Mouse (Mus musculus) adrenal gland, adult 2 months (tissue): ENCODE measurements around the gene Olfr1346. TPM values are rescaled to one million over a fixed set of nuclear protein-coding genes. Genes with fewer than 3 reads are reported as not detected.
"Not testable (repeated sequence)": the region's sequence is repeated elsewhere in the genome, so short reads cannot be mapped to it uniquely, and the experiment has no call there.

Experiments
- DNase-seq: peaks from one replicate; pipeline ENCODE4 v3.0.0; 2021
- long read RNA-seq: library from polyadenylated mRNA; stranded (forward); transcript quantifications from one replicate; pipeline ENCODE4 v2.0.0, GENCODE M21; 2021
- polyA plus RNA-seq: library from polyadenylated mRNA; depleted of rRNA; stranded (reverse); fragments of >200 nt; gene quantifications from 2 replicates; pipeline ENCODE4 v1.2.3, GENCODE M21; 2012; rRNA removed
- total RNA-seq, 2 experiments: library from RNA; stranded (reverse); gene quantifications; 2 replicates each; pipeline ENCODE4 v1.2.3; 2021

Gene Olfr1346
- total RNA-seq = not detected
- polyA plus RNA-seq = not detected in 2 replicates
- long read RNA-seq = 0 reads

DNA sequence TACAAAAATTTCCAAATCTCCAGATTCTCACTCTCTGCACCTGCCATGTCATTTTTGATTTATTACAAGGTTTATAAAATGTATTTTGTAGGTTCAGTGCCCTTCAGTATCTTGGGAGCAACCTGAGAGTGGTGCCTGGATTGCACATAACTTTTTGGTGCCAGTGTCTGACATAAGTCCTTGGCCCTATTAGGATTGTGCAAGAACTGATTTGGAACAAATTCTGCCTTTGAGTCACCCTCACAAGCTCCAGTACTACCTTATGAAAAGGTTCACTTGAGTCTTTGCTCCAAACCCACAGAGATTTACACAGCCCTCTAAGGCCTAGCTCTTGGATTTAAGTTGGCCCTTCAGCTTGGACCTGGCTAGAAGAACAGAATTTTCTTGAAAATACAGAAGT, at the start of gene Olfr1346:
Gene Olfr1346 (plus strand): TSS at position 151 of the 400 bp plus-strand sequence.
- DNase-seq = peak; percentile 15

DNA sequence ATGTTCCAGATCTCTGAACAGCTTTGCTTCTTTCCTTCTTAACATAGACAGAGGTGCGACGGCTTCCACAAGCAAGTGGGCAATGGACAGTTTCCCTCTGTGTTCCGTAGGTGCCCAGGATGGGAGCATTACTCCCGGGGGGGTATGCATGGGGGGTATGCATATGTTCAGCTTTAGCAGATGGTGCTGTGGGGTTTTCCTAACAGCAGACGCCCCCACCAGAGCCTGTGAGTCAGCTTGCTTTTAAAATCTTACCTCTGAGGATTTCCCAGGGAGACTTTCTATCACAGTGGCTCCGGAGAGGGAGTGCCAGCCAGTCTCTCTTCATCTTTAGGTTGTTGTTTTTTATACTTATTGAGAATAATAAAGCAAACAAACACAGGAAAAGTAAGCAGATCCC, 47.0 kb upstream of the Olfr1346 start:
- DNase-seq = no peak

- DNase-seq = no peak
These were observed 37.5 kb upstream of the Olfr1346 start for GRCm38 (mm10) chr7:6429381-6429780.

DNA sequence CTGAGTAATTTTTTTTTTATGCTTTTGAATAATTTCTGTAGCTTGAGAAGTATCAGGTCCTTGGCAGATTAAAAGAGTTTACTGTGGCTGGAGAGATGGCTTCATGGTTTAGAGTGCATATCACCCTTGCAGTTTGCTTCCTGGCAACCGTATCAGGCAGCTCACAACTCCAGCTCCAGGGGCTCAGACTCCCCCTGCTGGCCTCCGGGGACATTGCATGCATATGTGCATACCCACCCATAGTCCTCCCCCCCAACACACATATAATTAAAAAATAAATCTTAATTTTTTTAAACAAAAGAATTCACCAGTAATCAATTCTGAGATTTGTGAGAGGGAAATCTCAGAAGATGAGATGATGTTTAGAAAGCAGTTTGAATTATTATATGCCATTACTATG, 36.6 kb upstream of the Olfr1346 start:
- peak; percentile 21 for DNase-seq

DNA sequence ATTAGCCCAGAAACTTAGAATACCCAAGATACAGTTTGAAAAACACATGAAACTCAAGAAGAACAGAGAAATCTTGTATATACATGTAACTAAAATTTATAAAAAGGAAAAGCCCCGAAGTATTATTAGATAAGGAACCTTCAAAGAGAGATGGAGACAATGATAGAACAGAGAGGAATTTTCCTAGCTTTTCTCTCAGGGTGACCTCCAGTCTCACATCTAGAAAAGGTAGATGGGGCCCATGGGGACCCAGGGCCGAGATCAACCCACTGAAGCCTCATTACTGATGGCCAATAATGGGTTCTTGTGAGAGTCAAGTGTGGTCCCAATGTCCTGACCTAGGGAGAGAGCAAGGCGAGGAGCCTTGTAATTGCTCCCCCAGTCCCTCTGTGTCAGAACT, 28.5 kb upstream of the Olfr1346 start, which contains the start of gene Olfr1344:
Gene Olfr1344 (plus strand): TSS at position 301 of the 400 bp plus-strand sequence.
- DNase-seq = no peak

- no peak for DNase-seq
These were observed 25.7 kb upstream of the Olfr1346 start for GRCm38 (mm10) chr7:6441173-6441572.

DNA sequence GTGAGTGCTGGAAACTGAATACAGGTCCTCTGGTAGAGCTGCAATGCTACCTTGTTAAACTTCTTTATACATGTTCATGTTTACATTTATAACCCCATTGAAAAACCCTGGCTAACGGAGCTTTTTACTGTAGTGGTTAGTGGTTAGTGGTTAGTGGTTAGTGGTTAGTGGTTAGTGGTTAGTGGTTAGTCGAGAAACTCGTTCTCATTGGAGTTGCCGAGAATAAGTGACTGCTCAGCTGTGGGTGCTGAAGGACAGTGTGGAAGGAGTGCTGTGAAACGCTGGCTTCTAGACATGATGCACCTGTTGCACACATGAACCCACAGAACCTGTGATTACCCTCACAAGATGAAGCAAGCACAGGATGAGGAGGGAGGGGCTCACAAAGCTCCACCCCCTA, 19.1 kb upstream of the Olfr1346 start:
- no peak for DNase-seq

DNA sequence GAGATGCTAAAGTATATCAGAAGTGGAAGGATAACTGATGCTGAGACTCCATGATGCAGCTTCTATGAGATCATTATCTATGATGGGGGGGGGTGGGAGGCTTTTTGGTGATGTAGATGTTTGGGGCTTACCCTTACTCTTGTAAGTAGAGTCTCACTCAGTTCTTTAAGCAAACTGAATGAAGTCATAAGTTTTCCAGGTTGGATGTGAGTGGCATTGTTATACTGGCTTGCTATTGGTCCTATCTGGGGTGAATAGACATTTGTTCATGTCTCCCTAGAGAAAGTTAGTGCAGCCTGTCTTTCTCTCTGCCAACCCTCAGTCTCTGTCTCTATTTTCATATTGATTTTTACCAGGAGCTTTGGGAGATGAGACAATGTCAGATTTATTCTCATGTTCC, 11.0 kb upstream of the Olfr1346 start, which contains the start of gene Olfr1336:
Gene Olfr1336 (plus strand): TSS at position 301 of the 400 bp plus-strand sequence.
- DNase-seq = no peak

DNA sequence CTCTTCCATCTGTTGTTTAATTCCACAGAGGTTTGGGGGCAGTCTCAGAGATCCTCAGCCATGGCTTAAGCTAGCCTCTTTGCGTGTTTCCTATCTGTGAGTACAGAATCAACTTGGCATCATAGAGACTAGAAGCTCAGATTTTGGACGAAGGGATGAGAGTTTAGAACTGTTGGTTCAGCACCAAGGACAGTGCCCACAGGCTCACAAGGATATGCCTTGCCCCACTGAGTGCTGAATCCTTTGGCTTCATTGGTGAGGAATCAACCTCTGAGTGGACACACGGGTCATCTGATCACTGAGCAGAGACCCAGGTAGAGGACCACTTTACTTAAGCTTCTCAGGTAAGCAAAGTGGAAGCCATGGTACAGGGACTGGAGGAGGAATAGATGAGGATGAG, 10.5 kb upstream of the Olfr1346 start:
- no peak for DNase-seq

DNA sequence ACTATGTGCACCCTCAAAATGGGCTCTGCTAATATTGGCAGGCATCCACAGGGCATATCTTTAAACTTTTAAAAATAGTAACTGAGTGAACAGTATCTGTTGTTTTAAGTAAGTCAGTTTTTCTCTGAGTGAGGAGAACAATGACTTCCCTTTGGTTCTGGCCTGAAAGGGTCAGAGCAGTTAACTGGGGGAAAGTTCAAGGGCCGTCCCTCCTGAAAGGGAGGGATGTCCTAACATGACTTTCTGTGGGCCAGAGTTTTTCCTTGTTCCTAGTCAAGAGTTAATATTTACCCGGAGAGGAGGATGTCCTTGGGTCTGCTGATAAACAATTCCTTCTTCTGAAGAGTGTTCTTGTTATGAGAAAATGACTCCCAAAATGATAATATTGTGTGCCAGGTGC, 10.7 kb downstream of the Olfr1346 start:
- not testable (repeated sequence) for DNase-seq

GRCm38 (mm10) chr7:6486841-6487240, 19.9 kb downstream of the Olfr1346 start, which contains the start of gene Olfr5:
TSS of gene Olfr5 (minus strand) at chr7:6486941.
- DNase-seq = no peak

DNA sequence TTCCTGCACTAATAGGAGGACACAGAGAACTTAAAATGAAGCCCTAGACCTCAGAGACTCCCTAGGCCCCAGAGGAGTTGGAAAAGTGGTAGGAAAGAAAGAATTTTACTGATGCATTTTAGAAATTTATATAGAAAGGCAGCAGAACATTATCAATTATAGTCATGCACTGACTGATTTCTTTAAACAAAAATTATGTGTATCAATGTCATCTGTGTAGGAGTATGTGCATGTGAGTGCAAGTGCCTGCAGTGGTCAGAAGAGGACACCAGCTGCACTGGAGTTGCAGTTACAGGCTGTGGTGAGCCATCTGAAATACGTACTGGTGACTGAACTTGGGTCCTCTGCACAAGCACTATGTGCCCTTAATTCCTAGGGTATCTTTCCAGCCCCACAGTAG, 32.8 kb downstream of the Olfr1346 start, which contains the start of gene Olfr1347:
Gene Olfr1347 (minus strand): TSS at position 101 of the 400 bp plus-strand sequence.
- DNase-seq = no peak

DNA sequence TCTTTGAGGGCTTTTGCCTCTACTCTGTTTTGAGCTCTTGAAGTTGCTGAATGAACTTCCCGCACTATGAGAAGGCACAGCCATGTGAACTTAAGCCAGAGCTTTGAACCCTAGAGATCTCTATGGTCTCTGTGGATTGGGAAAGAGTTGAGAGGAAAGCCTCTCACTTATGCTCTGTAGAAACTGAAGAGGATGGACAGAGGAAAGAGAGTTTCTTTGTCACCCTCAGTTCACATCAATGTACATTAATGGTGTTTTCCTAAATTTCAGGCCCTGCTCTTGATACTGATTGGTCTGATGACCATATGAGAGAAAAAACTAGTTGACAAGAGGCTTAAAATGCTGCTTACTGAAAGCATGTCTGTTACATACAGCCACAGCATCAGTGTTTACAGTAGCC, 41.7 kb downstream of the Olfr1346 start, which contains the start of gene Olfr1348:
Gene Olfr1348 (minus strand): TSS at position 101 of the 400 bp plus-strand sequence.
- DNase-seq = no peak

GRCm38 (mm10) chr7:6521666-6522065, 54.8 kb downstream of the Olfr1346 start:
- DNase-seq = no peak

DNA sequence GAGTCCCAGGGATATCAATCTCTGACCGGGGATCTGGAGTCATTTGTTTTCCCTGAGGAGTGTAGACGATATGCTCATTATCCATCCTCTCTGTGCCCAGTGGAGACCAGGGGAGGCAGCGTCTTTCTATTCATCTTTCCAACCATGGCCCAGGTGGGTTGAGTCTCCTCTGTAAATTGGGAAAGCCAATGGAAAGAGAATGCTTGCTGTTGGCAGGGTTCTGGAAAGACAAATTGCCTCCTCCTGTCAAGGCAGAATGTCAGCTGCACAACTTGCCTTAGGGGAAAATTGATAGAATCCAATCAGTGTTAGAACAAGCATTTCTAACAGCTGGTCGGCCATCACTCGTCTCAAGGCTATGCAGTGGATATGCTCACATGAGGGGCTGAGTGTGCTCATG, 55.9 kb downstream of the Olfr1346 start, which contains the start of gene Olfr1349:
Gene Olfr1349 (minus strand): TSS at position 101 of the 400 bp plus-strand sequence.
- DNase-seq = no peak

GRCm38 (mm10) chr7:6525001-6525400, 58.1 kb downstream of the Olfr1346 start:
- DNase-seq = no peak

DNA sequence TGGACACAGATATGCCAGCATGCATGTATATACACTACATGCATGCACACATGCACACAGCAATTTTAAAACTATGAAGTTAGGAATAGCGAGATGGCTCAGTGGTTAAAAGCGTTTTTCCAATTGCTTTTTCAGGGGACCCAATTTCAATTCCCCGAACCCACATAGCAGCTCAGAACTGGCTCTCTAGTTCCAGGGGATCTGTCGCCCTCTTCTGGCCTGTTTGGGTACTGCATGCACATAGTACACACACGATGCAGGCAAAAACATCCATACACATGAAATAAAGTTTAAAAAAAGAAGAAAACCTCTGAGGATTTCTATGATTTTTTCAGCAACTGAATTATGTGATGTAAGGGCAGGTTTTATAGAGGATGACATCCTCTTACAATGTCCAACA, 59.2 kb downstream of the Olfr1346 start:
- DNase-seq = no peak

Other genes starting within 250 kb of the Olfr1346 start
- not detected for gene Zscan5b, start 244.8 kb upstream of the Olfr1346 start, total RNA-seq
- gene Zscan5b, start 244.8 kb upstream of the Olfr1346 start, polyA plus RNA-seq = not detected in 2 replicates
- not detected for gene Epp13, start 214.4 kb upstream of the Olfr1346 start, total RNA-seq
- not detected in 2 replicates for gene Epp13, start 214.4 kb upstream of the Olfr1346 start, polyA plus RNA-seq
- gene Zfp667, start 180.5 kb upstream of the Olfr1346 start, total RNA-seq = 1 to 10 TPM; 6.5 to 6.6 TPM
- gene Zfp667, start 180.5 kb upstream of the Olfr1346 start, polyA plus RNA-seq = 0.37 and 0.45 TPM in 2 replicates
- gene Zfp583, start 135.8 kb upstream of the Olfr1346 start, total RNA-seq = 1 to 10 TPM; 2.5 to 3.5 TPM
- gene Zfp583, start 135.8 kb upstream of the Olfr1346 start, polyA plus RNA-seq = 0.52 and 1.5 TPM in 2 replicates
- gene Gm3854, start 123.3 kb upstream of the Olfr1346 start, total RNA-seq = 1 to 10 TPM in 1 of 2 experiments, under 1 TPM in 1; 0.58 to 1.0 TPM
- 0.06 TPM in 1 of 2 replicates, not detected in the other for gene Gm3854, start 123.3 kb upstream of the Olfr1346 start, polyA plus RNA-seq
- gene Zfp78, start 103.8 kb upstream of the Olfr1346 start, total RNA-seq = 1 to 10 TPM; 1.9 to 3.0 TPM
- gene Zfp78, start 103.8 kb upstream of the Olfr1346 start, polyA plus RNA-seq = 0.02 and 0.20 TPM in 2 replicates
- 1 to 10 TPM; 1.4 to 2.5 TPM for gene Zfp28, start 83.8 kb upstream of the Olfr1346 start, total RNA-seq
- gene Zfp28, start 83.8 kb upstream of the Olfr1346 start, polyA plus RNA-seq = 1.1 and 1.3 TPM in 2 replicates
- under 1 TPM; 0.37 to 0.97 TPM for gene Smim17, start 68.4 kb upstream of the Olfr1346 start, total RNA-seq
- gene Smim17, start 68.4 kb upstream of the Olfr1346 start, polyA plus RNA-seq = 0.03 TPM in 2 replicates
- gene Gm20715, start 56.8 kb upstream of the Olfr1346 start, total RNA-seq = not detected
- not detected in 2 replicates for gene Gm20715, start 56.8 kb upstream of the Olfr1346 start, polyA plus RNA-seq
- not detected for gene Olfr1344, start 28.4 kb upstream of the Olfr1346 start, total RNA-seq
- 0.34 and 0.76 TPM in 2 replicates for gene Olfr1344, start 28.4 kb upstream of the Olfr1346 start, polyA plus RNA-seq
- not detected for gene Olfr1336, start 10.9 kb upstream of the Olfr1346 start, total RNA-seq
- gene Olfr1336, start 10.9 kb upstream of the Olfr1346 start, polyA plus RNA-seq = not detected in 2 replicates
- gene Olfr5, start 19.8 kb downstream of the Olfr1346 start, total RNA-seq = not detected
- gene Olfr5, start 19.8 kb downstream of the Olfr1346 start, polyA plus RNA-seq = not detected in 2 replicates
- gene Olfr1347, start 32.7 kb downstream of the Olfr1346 start, total RNA-seq = not detected
- not detected in 2 replicates for gene Olfr1347, start 32.7 kb downstream of the Olfr1346 start, polyA plus RNA-seq
- gene Olfr1348, start 41.6 kb downstream of the Olfr1346 start, total RNA-seq = not detected
- not detected in 2 replicates for gene Olfr1348, start 41.6 kb downstream of the Olfr1346 start, polyA plus RNA-seq
- not detected for gene Olfr1349, start 55.8 kb downstream of the Olfr1346 start, total RNA-seq
- gene Olfr1349, start 55.8 kb downstream of the Olfr1346 start, polyA plus RNA-seq = not detected in 2 replicates
- not detected for gene Olfr1350, start 97.7 kb downstream of the Olfr1346 start, total RNA-seq
- gene Olfr1350, start 97.7 kb downstream of the Olfr1346 start, polyA plus RNA-seq = not detected in 2 replicates
- 1 to 10 TPM; 3.2 to 4.3 TPM for gene Zim1, start 229.3 kb downstream of the Olfr1346 start, total RNA-seq
- 0.29 and 0.36 TPM in 2 replicates for gene Zim1, start 229.3 kb downstream of the Olfr1346 start, polyA plus RNA-seq